Mouse (Mus musculus) frontal cortex, postnatal 14 days (tissue): ENCODE measurements around the gene Stap2.
A peak's percentile ranks its signal among the peaks of the same experiment; 100 is the strongest.

Experiments used
- DNase-seq, 2 experiments: peaks; one replicate each; pipeline ENCODE4 v3.0.0; 2022; ENCODE audit warnings: low spot score in 2 of 2

Stap2 gene

GRCm38 (mm10) chr17:56007444-56008355 lies 2.3 kb upstream of the Stap2 start:
- no peak for DNase-seq

- no peak for DNase-seq
Measured at GRCm38 (mm10) chr17:56006956-56007355, 1.6 kb upstream of the Stap2 start.

GRCm38 (mm10) chr17:56003000-56003399 lies 2.4 kb downstream of the Stap2 start:
- DNase-seq: no peak

GRCm38 (mm10) chr17:55999794-56000499 lies 5.4 kb downstream of the Stap2 start:
- no peak for DNase-seq

- no peak for DNase-seq
Measured at GRCm38 (mm10) chr17:55996007-55996406, 9.4 kb downstream of the Stap2 start.

GRCm38 (mm10) chr17:55990278-55990898 lies 15.0 kb downstream of the Stap2 start:
- DNase-seq: no peak

- DNase-seq: peak; percentile 75 to 77
Measured at GRCm38 (mm10) chr17:55986030-55986961, 19.1 kb downstream of the Stap2 start, which contains the start of gene Fsd1. Fsd1 (plus strand) TSS chr17:55986509.

- no peak for DNase-seq
Measured at GRCm38 (mm10) chr17:55977301-55977700, 28.1 kb downstream of the Stap2 start.

GRCm38 (mm10) chr17:55976255-55976862 lies 29.0 kb downstream of the Stap2 start:
- peak in 1 of 2 experiments; percentile 75 for DNase-seq

- DNase-seq: no peak
Measured at GRCm38 (mm10) chr17:55971453-55971852, 33.9 kb downstream of the Stap2 start.

- DNase-seq: no peak
Measured at GRCm38 (mm10) chr17:55969966-55970891, 35.2 kb downstream of the Stap2 start, which contains the start of gene Shd. Shd (plus strand) TSS chr17:55970467.

GRCm38 (mm10) chr17:55969560-55969959 lies 35.8 kb downstream of the Stap2 start:
- DNase-seq: no peak

GRCm38 (mm10) chr17:55968210-55968609 lies 37.2 kb downstream of the Stap2 start:
- no peak for DNase-seq

- no peak for DNase-seq
Measured at GRCm38 (mm10) chr17:55967186-55967585, 38.2 kb downstream of the Stap2 start.

- DNase-seq: no peak
Measured at GRCm38 (mm10) chr17:55964996-55965395, 40.4 kb downstream of the Stap2 start.

- no peak for DNase-seq
Measured at GRCm38 (mm10) chr17:55964496-55964895, 40.9 kb downstream of the Stap2 start.

GRCm38 (mm10) chr17:55963171-55963570 lies 42.2 kb downstream of the Stap2 start:
- DNase-seq: peak in 1 of 2 experiments; percentile 2

- DNase-seq: no peak
Measured at GRCm38 (mm10) chr17:55961631-55962030, 43.8 kb downstream of the Stap2 start.

- no peak for DNase-seq
Measured at GRCm38 (mm10) chr17:55960791-55961190, 44.6 kb downstream of the Stap2 start.
